Mouse (Mus musculus): ENCODE measurements around the gene Ptgfrn. TPM values are rescaled to one million over a fixed set of nuclear protein-coding genes. Genes with fewer than 3 reads are reported as not detected.

The Ptgfrn gene
- polyA plus RNA-seq, 1 experiment: 31.0 TPM

- no peak for DNase-seq (ENCODE audit: low spot score)
Measured at GRCm38 (mm10) chr3:101003575-101004356, 106.3 kb downstream of the Ptgfrn start.

GRCm38 (mm10) chr3:100999732-101000131 is 110.3 kb downstream of the Ptgfrn start:
- DNase-seq (ENCODE audit: low spot score): no peak

- DNase-seq (ENCODE audit: low spot score): peak; percentile 30
Measured at GRCm38 (mm10) chr3:100998904-100999340, 111.2 kb downstream of the Ptgfrn start.

GRCm38 (mm10) chr3:100997785-100998570 is 112.1 kb downstream of the Ptgfrn start:
- DNase-seq (ENCODE audit: low spot score): no peak

GRCm38 (mm10) chr3:100994252-100994651 is 115.8 kb downstream of the Ptgfrn start:
- DNase-seq (ENCODE audit: low spot score): no peak

- DNase-seq (ENCODE audit: low spot score): no peak
Measured at GRCm38 (mm10) chr3:100993718-100994117, 116.4 kb downstream of the Ptgfrn start.

- DNase-seq (ENCODE audit: low spot score): no peak
Measured at GRCm38 (mm10) chr3:100993158-100993557, 116.9 kb downstream of the Ptgfrn start.

Other genes starting within 250 kb of the Ptgfrn start
- gene Trim45, start 188.1 kb downstream of the Ptgfrn start, polyA plus RNA-seq (2012; rRNA removed): 7.0 and 7.8 TPM in 2 replicates
- gene Ttf2, start 140.6 kb downstream of the Ptgfrn start, polyA plus RNA-seq (2012; rRNA removed): 7.2 and 8.2 TPM in 2 replicates
- gene Cd101, start 80.7 kb downstream of the Ptgfrn start, polyA plus RNA-seq (2012; rRNA removed): 0.09 and 0.19 TPM in 2 replicates
- 2.1 and 2.4 TPM in 2 replicates for gene Cd2, start 177.7 kb upstream of the Ptgfrn start, polyA plus RNA-seq (2012; rRNA removed)